Mouse (Mus musculus) embryonic facial prominence, embryonic 14.5 days (tissue): ENCODE data around the gene Itgb6. TPM values are rescaled to one million over a fixed set of nuclear protein-coding genes. Genes with fewer than 3 reads are reported as not detected.

Experiments
- ATAC-seq: fragments of 200-750 bp; cut with Nextera tagmentation; 2 replicates; pipeline ENCODE4 v1.8.0; 2017; ENCODE audit warnings: low read depth, moderate number of reproducible peaks, moderate TSS enrichment
- DNase-seq: peaks from one replicate; pipeline ENCODE4 v3.0.0-alpha.2; 2015; ENCODE audit warnings: low spot score
- H3K27ac ChIP-seq: fragments of 300-500 bp; sonication (generic); replicated peaks from 2 replicates; pipeline ENCODE4 v1.5.1; 2014; ENCODE audit warnings: low read depth, mild to moderate bottlenecking, low read length, moderate library complexity
- H3K27me3 ChIP-seq: fragments of 300-500 bp; sonication (generic); replicated peaks from 2 replicates; pipeline ENCODE4 v1.6.1; 2014; ENCODE audit warnings: low read length; ENCODE audit not compliant: control insufficient read depth, insufficient read depth
- H3K36me3 ChIP-seq: fragments of 300-500 bp; sonication (generic); 2 replicates; pipeline ENCODE4 v1.6.1; 2014; ENCODE audit warnings: low read length, mixed read lengths; ENCODE audit not compliant: control insufficient read depth, insufficient read depth
- H3K4me1 ChIP-seq: fragments of 300-500 bp; sonication (generic); 2 replicates; pipeline ENCODE4 v1.6.1; 2014; ENCODE audit warnings: antibody characterized with exemption, low read length; ENCODE audit not compliant: control insufficient read depth, insufficient read depth
- H3K4me2 ChIP-seq: fragments of 300-500 bp; sonication (generic); 2 replicates; pipeline ENCODE4 v1.6.1; 2014; ENCODE audit warnings: low read depth, mild to moderate bottlenecking, low read length, moderate library complexity, mixed read lengths
- H3K4me3 ChIP-seq: fragments of 300-500 bp; sonication (generic); 2 replicates; pipeline ENCODE4 v1.5.1; 2014; ENCODE audit warnings: low read depth, mild to moderate bottlenecking, low read length
- H3K9ac ChIP-seq: fragments of 300-500 bp; sonication (generic); 2 replicates; pipeline ENCODE4 v1.6.1; 2014; ENCODE audit warnings: low read depth, mild to moderate bottlenecking, low read length, moderate library complexity, mixed read lengths
- H3K9me3 ChIP-seq: fragments of 300-500 bp; sonication (generic); 2 replicates; pipeline ENCODE4 v1.6.1; 2016; ENCODE audit warnings: low read length; ENCODE audit not compliant: control insufficient read depth
- WGBS: fragments of 180-500 bp; shearing (Covaris S2); extraction: QIAGEN DNeasy Blood & Tissue Kit; methylation state at CpG from one replicate; pipeline ENCODE4 v1.1.7; 2014; 5-methylcytosine and 5-hydroxymethylcytosine counted together
- polyA plus RNA-seq: library from polyadenylated mRNA; unstranded; fragments of >200 nt; fragmentation: Nextera tagmentation; extraction: Ambion mirVana; gene quantifications from 2 replicates; pipeline ENCODE4 v1.2.1, GENCODE M21; 2014

The Itgb6 gene
- polyA plus RNA-seq, 1 experiment from 2014 or later, result 4.0 TPM

GRCm38 (mm10) chr2:60739389-60740137, 17.1 kb upstream of the Itgb6 start:
- 59% methylated on average over 10 of the region's 10 CpGs for WGBS
- ATAC-seq (no peak; the same call in 1 of the 2 replicates), DNase-seq (no peak)
- Histone ChIP-seq H3K27me3 (no peaks in the 10 kb centered on the region), H3K36me3 (no peaks in the 10 kb centered on the region), H3K27ac (no peak overlapping the region), H3K9me3 (no peaks in the 10 kb centered on the region), H3K9ac (no peak overlapping the region), H3K4me1 (peaks cover 4% of the 10 kb centered on the region; the same call in 1 of the 2 replicates), H3K4me3 (no peak overlapping the region), H3K4me2 (no peak overlapping the region)

- Histone ChIP-seq H3K4me3 (no peak overlapping the region), H3K9ac (no peak overlapping the region), H3K36me3 (no peaks in the 10 kb centered on the region), H3K27ac (no peak overlapping the region), H3K27me3 (no peaks in the 10 kb centered on the region), H3K4me2 (no peak overlapping the region), H3K4me1 (peaks cover 6% of the 10 kb centered on the region; the same call in 1 of the 2 replicates), H3K9me3 (no peaks in the 10 kb centered on the region)
- ATAC-seq, result no peak
- WGBS, result 50% methylated on average over 6 of the region's 6 CpGs
- DNase-seq, result no peak
Observed at GRCm38 (mm10) chr2:60730929-60731328, 8.5 kb upstream of the Itgb6 start.

GRCm38 (mm10) chr2:60730024-60730423, 7.6 kb upstream of the Itgb6 start:
- Histone ChIP-seq H3K9ac (no peak overlapping the region), H3K9me3 (no peaks in the 10 kb centered on the region), H3K36me3 (no peaks in the 10 kb centered on the region), H3K4me1 (peaks cover 6% of the 10 kb centered on the region; the same call in 1 of the 2 replicates), H3K27ac (no peak overlapping the region), H3K4me2 (no peak overlapping the region), H3K4me3 (no peak overlapping the region), H3K27me3 (no peaks in the 10 kb centered on the region)
- DNase-seq, result no peak
- WGBS, result 18% methylated on average over 3 of the region's 3 CpGs
- 0 out of 2 replicates have a peak, but pooled peaks have one; percentile 26 for ATAC-seq

- 65% methylated on average over 10 of the region's 10 CpGs for WGBS
- no peak for ATAC-seq
- DNase-seq, result no peak
- Histone ChIP-seq H3K36me3 (no peaks in the 10 kb centered on the region), H3K27me3 (no peaks in the 10 kb centered on the region), H3K4me1 (peaks cover 6% of the 10 kb centered on the region; the same call in 1 of the 2 replicates), H3K9me3 (no peaks in the 10 kb centered on the region), H3K4me2 (no peak overlapping the region), H3K9ac (no peak overlapping the region), H3K27ac (no peak overlapping the region), H3K4me3 (no peak overlapping the region)
Observed at GRCm38 (mm10) chr2:60728902-60729585, 6.6 kb upstream of the Itgb6 start.

- no peaks in the 10 kb centered on the region for H3K4me1 ChIP-seq
- H3K4me2 ChIP-seq, result no peak overlapping the region
- no peak for DNase-seq
- H3K27me3 ChIP-seq, result no peaks in the 10 kb centered on the region; the same call in 1 of the 2 replicates
- no peak for ATAC-seq
- no peak overlapping the region for H3K27ac ChIP-seq
- no peaks in the 10 kb centered on the region for H3K9me3 ChIP-seq
- H3K36me3 ChIP-seq, result no peaks in the 10 kb centered on the region
- H3K9ac ChIP-seq, result no peak overlapping the region
- no peak overlapping the region for H3K4me3 ChIP-seq
- 79% methylated on average over 2 of the region's 2 CpGs for WGBS
Observed at GRCm38 (mm10) chr2:60724660-60725059, 2.2 kb upstream of the Itgb6 start.

- Histone ChIP-seq H3K9ac (no peak overlapping the region), H3K27ac (no peak overlapping the region), H3K4me3 (no peak overlapping the region), H3K9me3 (no peaks in the 10 kb centered on the region), H3K4me1 (no peaks in the 10 kb centered on the region), H3K4me2 (no peak overlapping the region), H3K36me3 (no peaks in the 10 kb centered on the region), H3K27me3 (no peaks in the 10 kb centered on the region; the same call in 1 of the 2 replicates)
- DNase-seq (no peak), ATAC-seq (no peak)
- WGBS, result 89% methylated on average over 3 of the region's 3 CpGs
Observed at GRCm38 (mm10) chr2:60722967-60723366, 524 bp upstream of the Itgb6 start.

- H3K4me3 ChIP-seq, result no peak overlapping the region
- H3K36me3 ChIP-seq, result no peaks in the 10 kb centered on the region
- peak; percentile 72 for DNase-seq
- no peak overlapping the region for H3K4me2 ChIP-seq
- H3K27me3 ChIP-seq, result no peaks in the 10 kb centered on the region; the same call in 1 of the 2 replicates
- H3K4me1 ChIP-seq, result peaks cover 3% of the 10 kb centered on the region; the same call in 1 of the 2 replicates
- H3K9ac ChIP-seq, result no peak overlapping the region
- H3K9me3 ChIP-seq, result no peaks in the 10 kb centered on the region
- no peak overlapping the region for H3K27ac ChIP-seq
- no peak for ATAC-seq
- WGBS, result 17% methylated on average over 5 of the region's 5 CpGs
Observed at GRCm38 (mm10) chr2:60720906-60721305, 1.5 kb downstream of the Itgb6 start.

GRCm38 (mm10) chr2:60720205-60720604, 2.2 kb downstream of the Itgb6 start:
- Histone ChIP-seq H3K27ac (no peak overlapping the region), H3K9ac (no peak overlapping the region), H3K9me3 (no peaks in the 10 kb centered on the region), H3K36me3 (no peaks in the 10 kb centered on the region), H3K4me1 (peaks cover 5% of the 10 kb centered on the region), H3K4me3 (no peak overlapping the region), H3K4me2 (no peak overlapping the region), H3K27me3 (no peaks in the 10 kb centered on the region; the same call in 1 of the 2 replicates)
- 73% methylated on average over 8 of the region's 8 CpGs for WGBS
- ATAC-seq (no peak), DNase-seq (no peak)
